Mouse (Mus musculus): ENCODE measurements around the gene Rdh12.

Rdh12 gene

GRCm38 (mm10) chr12:79248110-79248509 lies 39.4 kb downstream of the Rdh12 start:
- no peak for DNase-seq (ENCODE audit: extremely low spot score, low read depth, low spot score)

- no peak for DNase-seq (ENCODE audit: extremely low spot score, low read depth, low spot score)
Observed at GRCm38 (mm10) chr12:79253294-79254053, 44.8 kb downstream of the Rdh12 start.

- no peak for DNase-seq (ENCODE audit: extremely low spot score, low read depth, low spot score)
Observed at GRCm38 (mm10) chr12:79254975-79255374, 46.3 kb downstream of the Rdh12 start.

GRCm38 (mm10) chr12:79260154-79260553 lies 51.4 kb downstream of the Rdh12 start:
- no peak for DNase-seq (ENCODE audit: extremely low spot score, low read depth, low spot score)

GRCm38 (mm10) chr12:79261035-79261434 lies 52.3 kb downstream of the Rdh12 start:
- no peak for DNase-seq (ENCODE audit: extremely low spot score, low read depth, low spot score)

All from hindlimb bud, embryonic 11.5 days (tissue).